Mouse (Mus musculus) T-helper 1 cell (primary cell): ENCODE data around the gene Aifm2.

Experiments used
- in situ Hi-C: fragments of 300-600 bp; cut with MboI, MseI; formaldehyde crosslinking; loops from one replicate; pipeline ENCODE4 v1.15.1; 2025; ENCODE audit warnings: high pct_unique_total_duplicates

Aifm2 gene

GRCm38 (mm10) chr10:61715996-61716864 lies 1.2 kb downstream of the Aifm2 start:
- in situ Hi-C loops: no loop called here

GRCm38 (mm10) chr10:61717406-61718296 lies 2.6 kb downstream of the Aifm2 start:
- in situ Hi-C loops: no loop called here

- in situ Hi-C loops: no loop called here
Measured at GRCm38 (mm10) chr10:61720331-61720730, 5.3 kb downstream of the Aifm2 start.

- in situ Hi-C loops: no loop called here
Measured at GRCm38 (mm10) chr10:61722215-61722614, 7.2 kb downstream of the Aifm2 start.

GRCm38 (mm10) chr10:61723271-61723670 lies 8.2 kb downstream of the Aifm2 start:
- in situ Hi-C loops: no loop called here

- in situ Hi-C loops: no loop called here
Measured at GRCm38 (mm10) chr10:61729181-61729580, 14.1 kb downstream of the Aifm2 start.

- in situ Hi-C loops: no loop called here
Measured at GRCm38 (mm10) chr10:61730171-61730570, 15.1 kb downstream of the Aifm2 start.

- in situ Hi-C loops: no loop called here
Measured at GRCm38 (mm10) chr10:61734377-61734776, 19.3 kb downstream of the Aifm2 start.

GRCm38 (mm10) chr10:61736671-61737078 lies 21.6 kb downstream of the Aifm2 start:
- in situ Hi-C loops: no loop called here

- in situ Hi-C loops: no loop called here
Measured at GRCm38 (mm10) chr10:61737537-61737936, 22.5 kb downstream of the Aifm2 start.

- in situ Hi-C loops: no loop called here
Measured at GRCm38 (mm10) chr10:61738126-61738525, 23.1 kb downstream of the Aifm2 start.

GRCm38 (mm10) chr10:61741306-61741705 lies 26.2 kb downstream of the Aifm2 start:
- in situ Hi-C loops: no loop called here

GRCm38 (mm10) chr10:61741873-61742272 lies 26.8 kb downstream of the Aifm2 start:
- in situ Hi-C loops: no loop called here

GRCm38 (mm10) chr10:61742336-61742735 lies 27.3 kb downstream of the Aifm2 start:
- in situ Hi-C loops: no loop called here

- in situ Hi-C loops: no loop called here
Measured at GRCm38 (mm10) chr10:61745133-61745532, 30.1 kb downstream of the Aifm2 start.

- in situ Hi-C loops: no loop called here
Measured at GRCm38 (mm10) chr10:61747302-61747701, 32.2 kb downstream of the Aifm2 start.

- in situ Hi-C loops: no loop called here
Measured at GRCm38 (mm10) chr10:61750014-61750413, 35.0 kb downstream of the Aifm2 start.

- in situ Hi-C loops: no loop called here
Measured at GRCm38 (mm10) chr10:61751534-61752219, 36.6 kb downstream of the Aifm2 start.

- in situ Hi-C loops: no loop called here
Measured at GRCm38 (mm10) chr10:61753071-61753470, 38.0 kb downstream of the Aifm2 start.

GRCm38 (mm10) chr10:61757022-61757421 lies 42.0 kb downstream of the Aifm2 start:
- in situ Hi-C loops: no loop called here

- in situ Hi-C loops: no loop called here
Measured at GRCm38 (mm10) chr10:61758904-61759303, 43.8 kb downstream of the Aifm2 start.

GRCm38 (mm10) chr10:61759869-61760268 lies 44.8 kb downstream of the Aifm2 start:
- in situ Hi-C loops: no loop called here
